Mouse (Mus musculus): ENCODE measurements around the gene Plekhm1. TPM values are rescaled to one million over a fixed set of nuclear protein-coding genes. Genes with fewer than 3 reads are reported as not detected.

Plekhm1 gene
- total and polyA plus RNA-seq, 3 experiments, result 3.4 to 10.0 TPM; not detected in 1

GRCm38 (mm10) chr11:103370397-103371221, 41.9 kb downstream of the Plekhm1 start:
- Histone ChIP-seq H3K27ac (ENCODE audit: control insufficient read depth, low read depth, low read length) (no peak overlapping the region), H3K9me3 (replicated peaks; ENCODE audit: insufficient read depth, low read length) (no peaks in the 10 kb centered on the region), H3K27me3 (ENCODE audit: control insufficient read depth in 1 of 2, insufficient read depth in 2 of 2, low read length in 2 of 2) (no peaks in the 10 kb centered on the region), H3K4me1 (ENCODE audit: control insufficient read depth in 1 of 2, insufficient read depth in 2 of 2, low read length in 2 of 2) (no peaks in the 10 kb centered on the region), H3K36me3 (ENCODE audit: control insufficient read depth in 1 of 2, insufficient read depth in 2 of 2, low read length in 2 of 2) (no peaks in the 10 kb centered on the region; a peak in 1 of 4 replicates), H3K9ac (ENCODE audit: control insufficient read depth, low read depth, low read length, poor library complexity, severe bottlenecking) (no peak overlapping the region), H3K79me2 (ENCODE audit: control insufficient read depth, insufficient read depth, low read length, poor library complexity) (no peaks in the 10 kb centered on the region), H3K4me3 (ENCODE audit: control insufficient read depth in 1 of 2, insufficient read depth in 1 of 2, low read depth in 2 of 2, low read length in 2 of 2) (no peak overlapping the region)
- TF ChIP-seq ETS1 (IDR thresholded peaks at IDR 0.05; ENCODE audit: low read depth, low read length), result no peak
- TF ChIP-seq UBTF (IDR thresholded peaks at IDR 0.05; ENCODE audit: borderline replicate concordance, insufficient read depth, low read depth, low read length), result no peak
- no peak for TF ChIP-seq CHD2 (IDR thresholded peaks at IDR 0.05; ENCODE audit: low read length)
- no peak for TF ChIP-seq MAZ (IDR thresholded peaks at IDR 0.05; ENCODE audit: low read depth, low read length)
- no peak for TF ChIP-seq CTCF (IDR thresholded peaks at IDR 0.05 in 2 of 3, conservative IDR thresholded peaks at IDR 0.05 in 1 of 3; ENCODE audit: control insufficient read depth in 1 of 3, insufficient read depth in 1 of 3, low read depth in 2 of 3, low read length in 3 of 3, poor library complexity in 1 of 3, severe bottlenecking in 1 of 3)
- no peak for TF ChIP-seq RCOR1 (IDR thresholded peaks at IDR 0.05; ENCODE audit: low read depth, low read length)
- no peak for TF ChIP-seq POLR2AphosphoS5 (IDR thresholded peaks at IDR 0.05; ENCODE audit: borderline replicate concordance, low read depth, low read length)
- TF ChIP-seq ELF1 (IDR thresholded peaks at IDR 0.05; ENCODE audit: low read depth, low read length), result no peak
- no peak for TF ChIP-seq USF2 (IDR thresholded peaks at IDR 0.05; ENCODE audit: borderline replicate concordance in 1 of 2, insufficient read depth in 1 of 2, low read depth in 1 of 2, low read length in 2 of 2)
- TF ChIP-seq SMC3 (IDR thresholded peaks at IDR 0.05; ENCODE audit: low read depth, low read length), result no peak
- no peak for TF ChIP-seq ZKSCAN1 (IDR thresholded peaks at IDR 0.05; ENCODE audit: low read depth, low read length)
- no peak for TF ChIP-seq MYC (IDR thresholded peaks at IDR 0.05; ENCODE audit: low read depth, low read length)
- TF ChIP-seq KAT2A (conservative IDR thresholded peaks at IDR 0.05; ENCODE audit: low read depth, low read length), result no peak
- no peak for TF ChIP-seq CHD1 (IDR thresholded peaks at IDR 0.05; ENCODE audit: low read depth, low read length)
- no peak for TF ChIP-seq RAD21 (IDR thresholded peaks at IDR 0.05; ENCODE audit: low read depth, low read length)
- TF ChIP-seq TAL1 (IDR thresholded peaks at IDR 0.05; ENCODE audit: low read length), result no peak
- no peak for TF ChIP-seq GABPA (IDR thresholded peaks at IDR 0.05; ENCODE audit: low read depth, low read length)
- TF ChIP-seq SIN3A (IDR thresholded peaks at IDR 0.05; ENCODE audit: low read length), result no peak
- TF ChIP-seq NELFE (IDR thresholded peaks at IDR 0.05; ENCODE audit: low read depth, low read length), result no peak
- TF ChIP-seq ZNF384 (IDR thresholded peaks at IDR 0.05; ENCODE audit: low read depth, low read length), result no peak
- no peak for DNase-seq (ENCODE audit: low read depth, low spot score)

Measured in MEL (cell line).